In the genomic region with DNA sequence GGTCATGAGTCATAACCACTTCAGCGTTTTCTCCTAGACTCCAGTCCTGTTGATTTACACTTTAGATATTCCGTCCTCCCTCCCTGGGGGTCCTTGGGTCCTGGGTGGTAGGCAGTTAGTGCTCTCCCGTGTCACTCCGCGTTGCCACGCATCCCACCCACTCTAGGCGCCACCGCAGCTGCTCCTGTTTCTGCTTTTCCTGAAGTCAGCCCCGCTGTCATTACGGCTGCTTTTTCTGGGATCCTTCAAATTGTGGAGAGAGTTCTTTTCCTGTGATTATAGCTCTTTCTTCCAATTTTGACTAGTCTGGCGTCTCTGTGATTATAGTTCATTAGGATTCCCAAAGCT, we compare ENCODE assay signal across 12 mouse cellular contexts. TPM values are rescaled to one million over a fixed set of nuclear protein-coding genes. Genes with fewer than 3 reads are reported as not detected.
DNase-seq lines count a peak whose midpoint lies in the region; ATAC-seq and TF ChIP-seq lines count a peak whose summit lies in the region.
"Had no signal": no experiment of that assay in that cellular context is flagged by ENCODE, and none has a peak within 500 bp of the region (broad histone marks: within the 10 kb centered on the region; RNA-seq: fewer than 3 reads in every experiment).

No protein-coding gene starts in this region.

- H3K27ac ChIP-seq in heart, embryonic 12.5 days (ENCODE audit: poor library complexity, severe bottlenecking) = peak overlapping the region; percentile 86
- H3K27ac ChIP-seq in liver, postnatal 0 days (ENCODE audit: low read depth) = peak overlapping the region; percentile 82
- no peak overlapping the region for H3K27ac ChIP-seq in liver, embryonic 11.5 days (ENCODE audit: low read depth, low read length)
- peak overlapping the region; percentile 85 for H3K27ac ChIP-seq in embryonic facial prominence, embryonic 15.5 days (replicated peaks)
- H3K27ac ChIP-seq in olfactory bulb, adult 2 months (ENCODE audit: insufficient read depth, low read depth, low read length) = peak overlapping the region; percentile 71
- no peak overlapping the region for H3K27ac ChIP-seq in midbrain, embryonic 10.5 days (replicated peaks)
- H3K27ac ChIP-seq: hindbrain, embryonic 13.5 days had no signal

- peaks cover 5% of the 10 kb centered on the region for H3K9me3 ChIP-seq in heart, embryonic 12.5 days (replicated peaks)
- H3K9me3 ChIP-seq in liver, postnatal 0 days (ENCODE audit: low read length) = no peaks in the 10 kb centered on the region
- H3K9me3 ChIP-seq in liver, embryonic 11.5 days (ENCODE audit: control insufficient read depth, low read length) = no peaks in the 10 kb centered on the region
- H3K9me3 ChIP-seq in embryonic facial prominence, embryonic 15.5 days (replicated peaks) = no peaks in the 10 kb centered on the region
- H3K9me3 ChIP-seq in midbrain, embryonic 10.5 days (replicated peaks) = no peaks in the 10 kb centered on the region
- H3K9me3 ChIP-seq: hindbrain, embryonic 13.5 days; liver, embryonic 15.5 days had no signal

- H3K27me3 ChIP-seq in heart, embryonic 12.5 days (replicated peaks) = no peaks in the 10 kb centered on the region
- H3K27me3 ChIP-seq in liver, postnatal 0 days (ENCODE audit: insufficient read depth, low read length) = no peaks in the 10 kb centered on the region
- H3K27me3 ChIP-seq in liver, embryonic 11.5 days (replicated peaks; ENCODE audit: control insufficient read depth, insufficient read depth, low read length) = no peaks in the 10 kb centered on the region
- no peaks in the 10 kb centered on the region for H3K27me3 ChIP-seq in embryonic facial prominence, embryonic 15.5 days
- H3K27me3 ChIP-seq in midbrain, embryonic 10.5 days (ENCODE audit: low read depth, poor library complexity, severe bottlenecking) = peaks cover 16% of the 10 kb centered on the region; the same call in 1 of the 2 replicates
- H3K27me3 ChIP-seq: liver, embryonic 15.5 days had no signal

- WGBS in heart, embryonic 12.5 days = 74% methylated on average over 11 of the region's 11 CpGs
- WGBS in liver, postnatal 0 days (ENCODE audit: insufficient replicate concordance) = 72% methylated on average over 11 of the region's 11 CpGs
- WGBS in liver, embryonic 11.5 days = 75% methylated on average over 11 of the region's 11 CpGs
- WGBS in embryonic facial prominence, embryonic 15.5 days = 67% methylated on average over 11 of the region's 11 CpGs
- 35% methylated on average over 11 of the region's 11 CpGs for WGBS in olfactory bulb, adult 2 months
- 90% methylated on average over 11 of the region's 11 CpGs for WGBS in midbrain, embryonic 10.5 days

- peaks cover 48% of the 10 kb centered on the region for H3K4me1 ChIP-seq in heart, embryonic 12.5 days (replicated peaks)
- peaks cover 20% of the 10 kb centered on the region for H3K4me1 ChIP-seq in liver, postnatal 0 days (ENCODE audit: insufficient read depth)
- peaks cover 14% of the 10 kb centered on the region for H3K4me1 ChIP-seq in liver, embryonic 11.5 days (replicated peaks; ENCODE audit: control insufficient read depth, insufficient read depth, low read length)
- H3K4me1 ChIP-seq in embryonic facial prominence, embryonic 15.5 days = peaks cover 34% of the 10 kb centered on the region
- H3K4me1 ChIP-seq in olfactory bulb, adult 2 months (ENCODE audit: control insufficient read depth, insufficient read depth, low read length) = peaks cover 23% of the 10 kb centered on the region
- H3K4me1 ChIP-seq in midbrain, embryonic 10.5 days = peaks cover 22% of the 10 kb centered on the region

- H3K4me2 ChIP-seq in heart, embryonic 12.5 days = no peak overlapping the region
- H3K4me2 ChIP-seq in liver, postnatal 0 days (ENCODE audit: low read depth, low read length) = no peak overlapping the region
- H3K4me2 ChIP-seq in liver, embryonic 11.5 days = no peak overlapping the region
- no peak overlapping the region for H3K4me2 ChIP-seq in embryonic facial prominence, embryonic 15.5 days (replicated peaks)
- H3K4me2 ChIP-seq: hindbrain, embryonic 13.5 days had no signal

- TF ChIP-seq CTCF in liver, postnatal 0 days (IDR thresholded peaks at IDR 0.05; ENCODE audit: low read depth) = no peak
- TF ChIP-seq CTCF in olfactory bulb, adult 2 months (IDR thresholded peaks at IDR 0.05; ENCODE audit: insufficient read depth, low read depth, low read length) = no peak

- no peaks in the 10 kb centered on the region for H3K36me3 ChIP-seq in heart, embryonic 12.5 days
- no peaks in the 10 kb centered on the region for H3K36me3 ChIP-seq in liver, postnatal 0 days (replicated peaks; ENCODE audit: insufficient read depth, low read length)
- H3K36me3 ChIP-seq in liver, embryonic 11.5 days (ENCODE audit: control insufficient read depth, insufficient read depth, low read length) = no peaks in the 10 kb centered on the region
- no peaks in the 10 kb centered on the region for H3K36me3 ChIP-seq in embryonic facial prominence, embryonic 15.5 days
- H3K36me3 ChIP-seq in midbrain, embryonic 10.5 days = no peaks in the 10 kb centered on the region
- H3K36me3 ChIP-seq: hindbrain, embryonic 13.5 days; liver, embryonic 15.5 days had no signal

- no peak for TF ChIP-seq EP300 in liver, postnatal 0 days (IDR thresholded peaks at IDR 0.05; ENCODE audit: low read depth)

- no peak for DNase-seq in heart, postnatal 10 days
- no peak for DNase-seq in liver, postnatal 0 days
- no peak for DNase-seq in liver, embryonic 11.5 days (ENCODE audit: low spot score)
- DNase-seq in midbrain, embryonic 10.5 days (ENCODE audit: low spot score) = no peak
- DNase-seq: cerebellum, postnatal 10 days had no signal

- no peak overlapping the region for H3K9ac ChIP-seq in heart, embryonic 12.5 days
- no peak overlapping the region for H3K9ac ChIP-seq in liver, postnatal 0 days (replicated peaks)
- H3K9ac ChIP-seq in liver, embryonic 11.5 days (ENCODE audit: low read depth, low read length) = no peak overlapping the region
- no peak overlapping the region for H3K9ac ChIP-seq in embryonic facial prominence, embryonic 15.5 days
- H3K9ac ChIP-seq: hindbrain, embryonic 13.5 days; liver, embryonic 15.5 days had no signal

- no peak overlapping the region for H3K4me3 ChIP-seq in heart, embryonic 12.5 days
- H3K4me3 ChIP-seq in liver, postnatal 0 days (ENCODE audit: low read depth, low read length) = no peak overlapping the region
- H3K4me3 ChIP-seq in liver, embryonic 11.5 days (ENCODE audit: low read depth, low read length) = no peak overlapping the region
- H3K4me3 ChIP-seq in embryonic facial prominence, embryonic 15.5 days (replicated peaks) = no peak overlapping the region
- H3K4me3 ChIP-seq in olfactory bulb, adult 2 months (ENCODE audit: insufficient read depth, low read depth, low read length) = no peak overlapping the region
- no peak overlapping the region for H3K4me3 ChIP-seq in midbrain, embryonic 10.5 days
- H3K4me3 ChIP-seq: erythroblast, embryonic 14.5 days; hindbrain, embryonic 13.5 days; liver, embryonic 15.5 days had no signal

- no peak for TF ChIP-seq POLR2A in olfactory bulb, adult 2 months (IDR thresholded peaks at IDR 0.05; ENCODE audit: insufficient read depth, low read depth, low read length)

- ATAC-seq in heart, embryonic 12.5 days (ENCODE audit: insufficient number of reproducible peaks, low FRiP score) = no peak
- ATAC-seq in liver, postnatal 0 days = no peak
- no peak for ATAC-seq in liver, embryonic 11.5 days (replicated peaks; ENCODE audit: low FRiP score)
- peak; percentile 51; the same call in 1 of the 2 replicates for ATAC-seq in embryonic facial prominence, embryonic 15.5 days (ENCODE audit: insufficient number of reproducible peaks, low FRiP score, low TSS enrichment, low read depth)
- ATAC-seq: midbrain, embryonic 16.5 days had no signal

- intact Hi-C loops in heart, postnatal 10 days (cut with DNase I) = no loop called here

RNA-seq across cellular contexts. Expression of gene Eml4, which starts 26.5 kb away (rescaled TPM):
- 27.6 and 32.4 TPM in 2 replicates for polyA plus RNA-seq in heart, embryonic 12.5 days (2016; fragmentation: Nextera tagmentation; extraction: Ambion mirVana)
- 10 to 100 TPM; 10.5 to 12.9 TPM for total RNA-seq in heart, postnatal 10 days (2021)
- polyA plus RNA-seq in liver, postnatal 0 days (2015; fragmentation: Nextera tagmentation; extraction: Ambion mirVana) = 3.8 and 4.7 TPM in 2 replicates
- polyA plus RNA-seq in liver, embryonic 11.5 days (2014; fragmentation: Nextera tagmentation; extraction: Ambion mirVana) = 26.2 and 28.3 TPM in 2 replicates
- 29.6 and 33.2 TPM in 2 replicates for polyA plus RNA-seq in embryonic facial prominence, embryonic 15.5 days (2015; fragmentation: Nextera tagmentation; extraction: Ambion mirVana)
- not detected in 2 replicates for polyA plus RNA-seq in olfactory bulb, adult 2 months (2012; ENCODE audit: insufficient read depth, insufficient read length, low replicate concordance, missing spikeins)
- 34.2 and 34.7 TPM in 2 replicates for polyA plus RNA-seq in midbrain, embryonic 10.5 days (2016; fragmentation: Nextera tagmentation; extraction: Ambion mirVana)

Comparison
In these comparisons a context has a peak if more than half of its experiments do, and no peak if none do; other contexts are left out.
1. H3K27ac ChIP-seq: peak in heart, embryonic 12.5 days (single experiment), liver, postnatal 0 days (single experiment), embryonic facial prominence, embryonic 15.5 days (single experiment) and olfactory bulb, adult 2 months (single experiment); none in liver, embryonic 11.5 days (single experiment) and midbrain, embryonic 10.5 days (single experiment).